Mouse (Mus musculus): ENCODE measurements at regions not wholly inside any gene's neighbourhood (a gene's known extent, or its start where the extent isn't known, plus 50 kb on each side); places are given as distances from the start of the nearest gene placed in this dataset.

DNA sequence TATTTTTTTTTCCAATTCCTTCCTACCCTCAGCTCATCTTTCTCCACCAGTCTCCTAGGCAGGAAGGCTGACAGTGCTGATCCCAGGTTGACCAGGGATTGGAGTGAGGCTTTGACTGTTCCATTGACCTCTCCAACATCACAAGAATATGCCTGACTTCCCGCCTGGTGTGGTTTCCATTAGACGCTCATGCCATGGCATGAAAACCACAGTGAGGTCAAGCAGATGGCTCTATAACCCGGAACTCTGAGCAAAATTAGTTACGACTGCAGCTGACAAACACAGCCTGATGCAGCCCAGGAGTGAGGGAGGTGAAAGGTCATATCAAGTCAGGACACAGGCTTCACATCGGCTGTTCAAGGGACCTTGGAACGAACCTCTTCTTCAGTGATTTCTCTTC, 153.6 kb downstream of the Snx19 start:
- TF ChIP-seq GATA1 (IDR thresholded peaks at IDR 0.05; ENCODE audit: borderline replicate concordance, low read length) (no peak), FLI1 (IDR thresholded peaks at IDR 0.05; ENCODE audit: low read length) (no peak)

All from megakaryocyte, embryonic 14.5 days (primary cell).